Mouse (Mus musculus): ENCODE measurements around the gene Ppp1r1b. TPM values are rescaled to one million over a fixed set of nuclear protein-coding genes. Genes with fewer than 3 reads are reported as not detected.

The Ppp1r1b gene
- polyA plus RNA-seq, 1 experiment from 2014 or later: 1.6 TPM

DNA sequence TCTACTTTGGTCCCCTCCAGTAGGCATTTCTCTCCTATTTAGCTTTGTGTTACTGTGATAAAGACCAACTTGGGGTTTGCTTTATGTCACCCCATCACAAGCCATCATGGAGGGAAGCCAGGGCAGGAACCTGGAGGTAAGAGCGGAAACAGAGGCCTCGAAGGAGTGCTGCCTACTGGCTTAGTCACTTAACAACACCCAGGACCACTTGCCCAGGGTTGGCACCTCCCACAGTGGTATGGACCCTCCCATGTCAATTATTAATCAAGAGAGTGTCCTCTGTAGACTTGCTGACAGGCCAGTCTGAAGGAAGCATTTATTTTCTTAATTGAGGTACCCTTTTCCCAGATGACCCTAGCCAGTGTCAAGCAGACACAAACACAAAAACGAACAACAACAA, 52.6 kb downstream of the Ppp1r1b start:
- Histone ChIP-seq H3K36me3 (no peaks in the 10 kb centered on the region), H3K4me3 (peak overlapping the region; percentile 64), H3K27ac (replicated peaks) (peak overlapping the region; percentile 94), H3K9me3 (replicated peaks) (no peaks in the 10 kb centered on the region), H3K27me3 (ENCODE audit: low read depth, poor library complexity, severe bottlenecking) (no peaks in the 10 kb centered on the region), H3K4me1 (peaks cover 13% of the 10 kb centered on the region)
- no peak for DNase-seq (ENCODE audit: low spot score)
- 58% methylated on average over 3 of the region's 3 CpGs for WGBS

DNA sequence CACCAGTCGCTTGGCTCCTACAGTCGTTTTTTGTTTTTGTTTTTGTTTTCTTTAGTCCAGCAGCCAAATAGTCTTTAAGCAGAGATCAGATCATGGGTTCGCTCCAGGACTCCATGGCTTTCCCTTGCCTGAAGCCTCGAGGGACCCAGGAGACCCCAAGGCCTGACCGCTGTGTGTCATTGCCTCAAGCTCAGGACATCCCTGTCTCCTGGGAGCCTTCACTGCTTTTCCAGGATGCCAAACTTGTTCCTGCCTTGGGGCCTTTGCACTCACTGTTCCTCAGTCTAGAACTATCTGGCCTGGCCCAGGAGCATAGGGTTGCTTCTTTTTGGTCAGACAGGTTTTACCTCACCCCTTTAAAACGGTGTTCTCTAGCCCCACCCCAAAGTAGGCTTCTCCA, 58.4 kb downstream of the Ppp1r1b start:
- WGBS: 76% methylated on average over 6 of the region's 6 CpGs
- Histone ChIP-seq H3K4me1 (peaks cover 19% of the 10 kb centered on the region), H3K27me3 (ENCODE audit: low read depth, poor library complexity, severe bottlenecking) (peaks cover 26% of the 10 kb centered on the region), H3K27ac (replicated peaks) (no peak overlapping the region), H3K9me3 (replicated peaks) (no peaks in the 10 kb centered on the region), H3K36me3 (no peaks in the 10 kb centered on the region), H3K4me3 (no peak overlapping the region)
- DNase-seq (ENCODE audit: low spot score): no peak

Other genes starting within 250 kb of the Ppp1r1b start
- 21.0 and 23.7 TPM in 2 replicates for gene Fbxl20, start 198.0 kb upstream of the Ppp1r1b start, polyA plus RNA-seq (2016; fragmentation: Nextera tagmentation; extraction: Ambion mirVana)
- gene Med1, start 155.1 kb upstream of the Ppp1r1b start, polyA plus RNA-seq (2016; fragmentation: Nextera tagmentation; extraction: Ambion mirVana): 74.3 and 82.5 TPM in 2 replicates
- gene Cdk12, start 145.3 kb upstream of the Ppp1r1b start, polyA plus RNA-seq (2016; fragmentation: Nextera tagmentation; extraction: Ambion mirVana): 10.7 and 12.0 TPM in 2 replicates
- 0.05 and 0.09 TPM in 2 replicates for gene Neurod2, start 18.8 kb upstream of the Ppp1r1b start, polyA plus RNA-seq (2016; fragmentation: Nextera tagmentation; extraction: Ambion mirVana)
- 54.5 and 55.6 TPM in 2 replicates for gene Stard3, start 10.0 kb downstream of the Ppp1r1b start, polyA plus RNA-seq (2016; fragmentation: Nextera tagmentation; extraction: Ambion mirVana)
- gene Tcap, start 35.4 kb downstream of the Ppp1r1b start, polyA plus RNA-seq (2016; fragmentation: Nextera tagmentation; extraction: Ambion mirVana): 0.19 TPM in 1 of 2 replicates, not detected in the other
- not detected in 2 replicates for gene Pnmt, start 38.0 kb downstream of the Ppp1r1b start, polyA plus RNA-seq (2016; fragmentation: Nextera tagmentation; extraction: Ambion mirVana)
- 8.8 and 10.1 TPM in 2 replicates for gene Pgap3, start 52.1 kb downstream of the Ppp1r1b start, polyA plus RNA-seq (2016; fragmentation: Nextera tagmentation; extraction: Ambion mirVana)
- gene Erbb2, start 64.1 kb downstream of the Ppp1r1b start, polyA plus RNA-seq (2016; fragmentation: Nextera tagmentation; extraction: Ambion mirVana): 21.8 and 22.4 TPM in 2 replicates
- 112 and 124 TPM in 2 replicates for gene Mien1, start 90.6 kb downstream of the Ppp1r1b start, polyA plus RNA-seq (2016; fragmentation: Nextera tagmentation; extraction: Ambion mirVana)
- 1.5 and 2.3 TPM in 2 replicates for gene Grb7, start 98.0 kb downstream of the Ppp1r1b start, polyA plus RNA-seq (2016; fragmentation: Nextera tagmentation; extraction: Ambion mirVana)
- gene Ikzf3, start 197.6 kb downstream of the Ppp1r1b start, polyA plus RNA-seq (2016; fragmentation: Nextera tagmentation; extraction: Ambion mirVana): 0.02 and 0.06 TPM in 2 replicates
- 0.11 and 0.32 TPM in 2 replicates for gene Zpbp2, start 202.7 kb downstream of the Ppp1r1b start, polyA plus RNA-seq (2016; fragmentation: Nextera tagmentation; extraction: Ambion mirVana)
- 65.8 and 81.0 TPM in 2 replicates for gene Ormdl3, start 239.0 kb downstream of the Ppp1r1b start, polyA plus RNA-seq (2016; fragmentation: Nextera tagmentation; extraction: Ambion mirVana)
- not detected in 2 replicates for gene Lrrc3c, start 249.9 kb downstream of the Ppp1r1b start, polyA plus RNA-seq (2016; fragmentation: Nextera tagmentation; extraction: Ambion mirVana)

Measured in midbrain, embryonic 10.5 days (tissue).